Mouse (Mus musculus): ENCODE data around the gene Med4. TPM values are rescaled to one million over a fixed set of nuclear protein-coding genes. Genes with fewer than 3 reads are reported as not detected.

The Med4 gene
- polyA plus RNA-seq, 1 experiment from 2014 or later: 30.9 TPM

DNA sequence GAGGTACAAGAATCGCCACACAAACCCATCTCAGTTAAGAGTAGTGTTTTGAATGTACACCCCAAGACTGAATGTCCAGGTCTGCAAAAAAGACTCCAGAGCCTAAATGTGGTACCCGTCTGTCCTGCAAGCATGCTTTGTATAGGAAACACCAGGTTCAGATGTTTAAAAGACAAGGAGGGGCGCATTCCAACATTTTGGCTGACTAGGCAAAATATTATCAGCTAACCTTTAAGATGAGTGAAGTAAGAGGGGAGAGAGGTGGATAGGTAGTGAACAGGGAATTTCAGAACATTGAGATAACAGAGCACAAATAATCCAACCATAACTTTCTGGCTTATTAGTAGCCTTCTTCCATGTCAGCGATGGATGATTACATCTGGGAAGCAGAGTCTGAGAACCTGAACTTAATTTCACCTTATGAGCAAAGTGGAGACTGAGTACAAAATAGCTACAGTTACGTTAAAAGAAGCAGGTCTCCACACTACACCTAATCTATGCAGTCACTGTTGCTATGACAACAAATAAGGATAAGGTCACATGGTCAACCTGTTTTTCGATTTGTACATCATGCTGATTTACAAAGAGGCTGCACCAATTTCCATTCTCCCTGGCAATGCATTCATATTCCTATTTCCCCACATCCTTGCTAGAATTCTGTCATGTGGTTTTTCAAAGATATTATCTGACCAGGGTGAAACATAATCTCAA, 24.1 kb downstream of the Med4 start:
- ATAC-seq: no peak
- no peak overlapping the region for H3K4me3 ChIP-seq (ENCODE audit: low read depth, low read length)
- H3K9ac ChIP-seq (ENCODE audit: low read depth, low read length): no peak overlapping the region
- no peaks in the 10 kb centered on the region for H3K36me3 ChIP-seq (ENCODE audit: control insufficient read depth, insufficient read depth)
- no peak for TF ChIP-seq CTCF (IDR thresholded peaks at IDR 0.05; ENCODE audit: low read depth)
- no peaks in the 10 kb centered on the region for H3K4me1 ChIP-seq (replicated peaks; ENCODE audit: control insufficient read depth, insufficient read depth, low read length)
- no peak overlapping the region for H3K4me2 ChIP-seq (replicated peaks; ENCODE audit: low read depth)
- no peaks in the 10 kb centered on the region for H3K9me3 ChIP-seq (ENCODE audit: control insufficient read depth)
- 75% methylated on average over 6 of the region's 6 CpGs for WGBS
- no peaks in the 10 kb centered on the region for H3K27me3 ChIP-seq (replicated peaks; ENCODE audit: control insufficient read depth, insufficient read depth, low read length)
- no peak overlapping the region for H3K27ac ChIP-seq (ENCODE audit: low read depth, low read length)

DNA sequence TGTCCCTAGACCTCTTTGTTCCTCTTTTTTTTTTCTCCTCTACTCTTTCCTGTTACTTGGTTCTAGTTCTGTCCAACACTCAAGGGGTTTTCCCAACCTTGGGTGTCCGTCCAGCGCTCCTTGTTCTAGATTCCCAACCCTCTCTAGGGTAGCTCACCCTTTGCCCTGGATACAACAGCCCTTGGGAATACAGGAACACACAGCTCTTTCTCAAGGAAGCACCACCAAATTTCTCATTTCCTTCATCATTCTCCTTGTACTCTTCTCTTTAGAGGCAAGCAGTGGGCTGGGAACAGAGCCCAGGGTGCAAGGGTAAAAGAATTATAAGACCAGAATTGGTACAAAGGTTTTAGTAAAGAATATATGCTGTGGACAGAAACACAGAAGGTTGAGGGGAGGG, 25.8 kb downstream of the Med4 start:
- no peaks in the 10 kb centered on the region for H3K9me3 ChIP-seq (ENCODE audit: control insufficient read depth)
- H3K4me3 ChIP-seq (ENCODE audit: low read depth, low read length): no peak overlapping the region
- H3K27ac ChIP-seq (ENCODE audit: low read depth, low read length): no peak overlapping the region
- no peak overlapping the region for H3K9ac ChIP-seq (ENCODE audit: low read depth, low read length)
- ATAC-seq: no peak
- H3K27me3 ChIP-seq (replicated peaks; ENCODE audit: control insufficient read depth, insufficient read depth, low read length): no peaks in the 10 kb centered on the region
- no peak for TF ChIP-seq CTCF (IDR thresholded peaks at IDR 0.05; ENCODE audit: low read depth)
- H3K36me3 ChIP-seq (ENCODE audit: control insufficient read depth, insufficient read depth): no peaks in the 10 kb centered on the region
- H3K4me2 ChIP-seq (replicated peaks; ENCODE audit: low read depth): no peak overlapping the region
- 77% methylated on average over 2 of the region's 2 CpGs for WGBS
- H3K4me1 ChIP-seq (replicated peaks; ENCODE audit: control insufficient read depth, insufficient read depth, low read length): no peaks in the 10 kb centered on the region

DNA sequence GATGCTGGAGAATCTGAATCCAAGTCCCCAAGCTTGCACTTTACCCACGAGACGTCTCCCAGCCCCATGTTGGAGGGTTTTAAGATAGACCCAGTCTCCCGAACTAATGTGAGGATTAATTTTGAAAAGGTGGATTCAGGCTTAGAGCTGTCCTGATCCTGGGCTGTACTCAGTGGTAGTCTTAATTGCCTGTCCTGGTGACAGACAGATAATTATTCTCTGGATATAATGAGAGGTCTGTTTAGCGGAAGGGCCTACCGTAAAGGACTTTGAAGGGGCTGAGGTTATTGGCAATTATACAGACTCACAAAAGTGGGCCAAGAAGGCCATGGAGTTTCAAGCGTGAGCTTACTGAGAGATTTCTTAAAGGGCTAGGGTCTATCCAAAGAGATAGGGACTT, 34.0 kb downstream of the Med4 start:
- Histone ChIP-seq H3K27ac (ENCODE audit: low read depth, low read length) (no peak overlapping the region), H3K9ac (ENCODE audit: low read depth, low read length) (no peak overlapping the region), H3K4me2 (replicated peaks; ENCODE audit: low read depth) (no peak overlapping the region), H3K4me1 (replicated peaks; ENCODE audit: control insufficient read depth, insufficient read depth, low read length) (no peaks in the 10 kb centered on the region), H3K36me3 (ENCODE audit: control insufficient read depth, insufficient read depth) (no peaks in the 10 kb centered on the region), H3K9me3 (ENCODE audit: control insufficient read depth) (no peaks in the 10 kb centered on the region), H3K4me3 (ENCODE audit: low read depth, low read length) (no peak overlapping the region), H3K27me3 (replicated peaks; ENCODE audit: control insufficient read depth, insufficient read depth, low read length) (no peaks in the 10 kb centered on the region)
- no peak for ATAC-seq
- 73% methylated on average over 6 of the region's 6 CpGs for WGBS
- TF ChIP-seq CTCF (IDR thresholded peaks at IDR 0.05; ENCODE audit: low read depth): no peak

DNA sequence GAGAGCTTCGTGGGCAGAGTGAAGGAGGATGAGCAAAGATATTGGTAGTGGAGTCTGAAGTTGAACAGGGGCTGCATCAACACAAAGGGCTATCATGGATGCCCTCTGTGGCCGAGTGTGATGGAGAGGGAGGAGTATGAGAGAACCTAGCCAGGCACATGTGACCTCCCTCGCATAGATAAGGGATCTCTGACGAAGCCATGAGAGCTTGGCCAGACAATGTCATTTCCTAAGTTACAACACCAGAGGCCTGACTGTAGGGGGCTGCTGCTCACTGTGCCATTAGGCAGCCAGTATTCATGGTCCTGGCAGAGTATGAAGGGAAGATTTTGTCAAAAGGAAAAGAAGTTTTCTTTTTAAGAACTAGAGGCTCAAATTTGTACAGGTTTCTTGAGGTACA, 37.2 kb downstream of the Med4 start:
- H3K27ac ChIP-seq (ENCODE audit: low read depth, low read length): no peak overlapping the region
- H3K4me3 ChIP-seq (ENCODE audit: low read depth, low read length): no peak overlapping the region
- no peak overlapping the region for H3K9ac ChIP-seq (ENCODE audit: low read depth, low read length)
- TF ChIP-seq CTCF (IDR thresholded peaks at IDR 0.05; ENCODE audit: low read depth): no peak
- H3K36me3 ChIP-seq (ENCODE audit: control insufficient read depth, insufficient read depth): no peaks in the 10 kb centered on the region
- WGBS: 47% methylated on average over 4 of the region's 4 CpGs
- peaks cover 2% of the 10 kb centered on the region; the same call in 1 of the 2 replicates for H3K4me1 ChIP-seq (replicated peaks; ENCODE audit: control insufficient read depth, insufficient read depth, low read length)
- no peak for ATAC-seq
- H3K9me3 ChIP-seq (ENCODE audit: control insufficient read depth): no peaks in the 10 kb centered on the region
- no peaks in the 10 kb centered on the region for H3K27me3 ChIP-seq (replicated peaks; ENCODE audit: control insufficient read depth, insufficient read depth, low read length)
- no peak overlapping the region for H3K4me2 ChIP-seq (replicated peaks; ENCODE audit: low read depth)

DNA sequence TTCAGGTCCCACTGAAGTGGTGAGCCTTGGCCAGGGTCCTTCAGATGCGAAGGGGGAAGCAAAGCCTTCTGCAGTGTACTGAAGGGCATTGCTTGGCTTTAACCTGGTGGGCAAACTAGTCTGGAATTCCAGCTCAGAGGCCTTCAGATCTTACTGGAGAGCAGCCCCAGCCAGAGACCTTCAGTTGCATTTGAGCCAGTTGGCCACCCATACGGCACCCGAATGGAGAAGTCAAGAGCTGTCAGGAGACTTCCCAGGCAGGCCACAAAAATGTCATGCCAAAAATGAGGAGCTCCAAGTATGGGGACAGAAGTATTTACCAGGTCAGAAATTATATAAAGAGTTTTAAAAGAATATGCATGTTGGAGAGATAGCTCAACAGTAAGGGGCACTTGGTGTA, 38.2 kb downstream of the Med4 start, which contains the start of gene Nudt15:
Nudt15 (minus strand) TSS at position 192 of the 400 bp plus-strand sequence.
- Histone ChIP-seq H3K9ac (ENCODE audit: low read depth, low read length) (no peak within 1 kb of the TSS), H3K4me3 (ENCODE audit: low read depth, low read length) (no peak within 1 kb of the TSS), H3K27ac (ENCODE audit: low read depth, low read length) (no peak within 1 kb of the TSS), H3K4me2 (replicated peaks; ENCODE audit: low read depth) (no peak within 1 kb of the TSS), H3K36me3 (ENCODE audit: control insufficient read depth, insufficient read depth) (no peaks in the 10 kb centered on the region), H3K9me3 (ENCODE audit: control insufficient read depth) (no peaks in the 10 kb centered on the region), H3K27me3 (replicated peaks; ENCODE audit: control insufficient read depth, insufficient read depth, low read length) (no peaks in the 10 kb centered on the region), H3K4me1 (replicated peaks; ENCODE audit: control insufficient read depth, insufficient read depth, low read length) (peaks cover 3% of the 10 kb centered on the region; the same call in 1 of the 2 replicates)
- no peak for TF ChIP-seq CTCF (IDR thresholded peaks at IDR 0.05; ENCODE audit: low read depth)
- WGBS: 89% methylated on average over 3 of the region's 3 CpGs
- ATAC-seq: no peak

DNA sequence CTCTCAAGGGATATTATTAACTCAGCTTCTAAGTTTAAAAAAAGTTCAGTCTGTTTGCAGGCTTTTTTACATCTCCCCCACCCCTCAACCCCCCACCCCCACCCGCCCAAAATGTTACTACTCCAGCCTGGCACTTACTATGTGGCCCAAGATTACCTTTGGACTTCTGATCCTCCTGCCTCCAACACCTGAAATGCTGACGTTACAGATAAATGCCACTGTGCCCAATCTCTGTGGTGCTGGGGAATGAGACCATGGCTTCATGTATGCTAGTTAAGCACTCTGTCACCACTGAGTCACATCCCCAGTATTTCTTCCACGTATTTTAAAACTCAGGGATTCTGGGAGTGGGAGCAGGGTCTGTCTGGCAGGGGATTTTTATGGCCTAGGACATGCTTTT, 40.5 kb downstream of the Med4 start:
- Histone ChIP-seq H3K36me3 (ENCODE audit: control insufficient read depth, insufficient read depth) (no peaks in the 10 kb centered on the region), H3K4me2 (replicated peaks; ENCODE audit: low read depth) (no peak overlapping the region), H3K9ac (ENCODE audit: low read depth, low read length) (no peak overlapping the region), H3K27ac (ENCODE audit: low read depth, low read length) (no peak overlapping the region), H3K4me3 (ENCODE audit: low read depth, low read length) (no peak overlapping the region), H3K27me3 (replicated peaks; ENCODE audit: control insufficient read depth, insufficient read depth, low read length) (no peaks in the 10 kb centered on the region), H3K9me3 (ENCODE audit: control insufficient read depth) (no peaks in the 10 kb centered on the region), H3K4me1 (replicated peaks; ENCODE audit: control insufficient read depth, insufficient read depth, low read length) (peaks cover 3% of the 10 kb centered on the region; the same call in 1 of the 2 replicates)
- 41% methylated on average over 3 of the region's 3 CpGs for WGBS
- TF ChIP-seq CTCF (IDR thresholded peaks at IDR 0.05; ENCODE audit: low read depth): no peak
- ATAC-seq: no peak

All from intestine, postnatal 0 days (tissue).